Mouse (Mus musculus) MN1 (cell line): ENCODE results near the gene R3hdm2.

Experiments
- DNase-seq: peaks from one replicate; pipeline ENCODE4 v3.0.0-alpha.2; 2016; ENCODE audit warnings: low spot score

Gene R3hdm2

DNA sequence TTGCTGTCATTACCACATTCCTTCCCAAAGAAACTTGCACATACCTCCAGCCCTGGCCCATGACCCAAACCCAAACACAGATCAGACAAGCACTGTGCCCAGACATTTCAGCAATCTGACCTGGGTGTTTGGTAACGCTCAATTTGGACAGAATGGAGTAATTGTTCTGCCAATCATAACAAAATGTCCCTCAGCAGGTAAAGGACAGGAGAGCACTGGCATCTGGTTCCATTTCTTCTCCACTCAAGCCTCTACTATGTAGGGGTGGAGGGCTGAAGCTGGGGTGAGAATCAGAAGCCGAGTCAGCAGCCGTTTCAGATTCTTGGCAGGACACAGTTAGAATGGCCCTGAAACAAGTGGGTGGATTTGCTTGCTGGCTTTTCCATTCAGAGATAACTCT is 112.0 kb downstream of the R3hdm2 start:
- DNase-seq: no peak

DNA sequence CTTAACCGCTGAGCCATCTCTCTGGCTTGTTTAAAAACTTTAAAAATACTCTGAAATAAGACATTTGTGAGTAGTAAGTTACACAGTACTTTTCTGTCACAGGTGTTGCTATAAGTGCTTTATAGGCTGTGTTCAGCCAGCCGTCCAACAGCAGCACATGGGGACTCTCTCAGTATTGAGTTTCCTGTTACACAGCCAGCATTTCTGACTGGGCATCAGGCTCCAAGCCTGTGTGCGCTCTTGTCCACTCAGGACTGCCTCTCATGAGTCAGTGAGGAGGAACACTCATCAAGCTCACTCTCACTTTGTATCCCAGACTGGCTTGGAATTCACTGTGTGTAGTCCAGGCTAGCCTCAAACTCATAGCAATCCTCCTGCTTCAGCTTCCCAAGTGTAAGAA is 116.0 kb downstream of the R3hdm2 start:
- no peak for DNase-seq

DNA sequence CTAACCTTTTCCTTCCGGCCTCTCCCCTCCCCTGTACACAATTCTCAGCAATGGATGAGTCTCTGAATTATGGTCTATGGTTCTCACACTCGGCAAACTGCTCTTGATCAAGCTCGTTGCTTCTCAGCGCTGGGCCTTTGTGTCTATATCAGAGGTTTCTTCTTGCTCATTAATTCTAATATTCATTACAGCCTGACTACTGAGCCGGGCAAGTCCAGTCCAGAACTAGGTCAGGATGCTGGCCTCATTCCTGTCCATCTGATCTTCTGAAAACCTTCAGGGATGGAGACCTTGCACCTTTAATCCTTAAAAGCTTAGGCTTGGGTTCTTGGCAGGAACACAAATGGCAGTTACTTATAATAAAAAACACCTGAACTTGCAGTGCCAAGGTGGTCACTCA is 119.4 kb downstream of the R3hdm2 start:
- DNase-seq: no peak

DNA sequence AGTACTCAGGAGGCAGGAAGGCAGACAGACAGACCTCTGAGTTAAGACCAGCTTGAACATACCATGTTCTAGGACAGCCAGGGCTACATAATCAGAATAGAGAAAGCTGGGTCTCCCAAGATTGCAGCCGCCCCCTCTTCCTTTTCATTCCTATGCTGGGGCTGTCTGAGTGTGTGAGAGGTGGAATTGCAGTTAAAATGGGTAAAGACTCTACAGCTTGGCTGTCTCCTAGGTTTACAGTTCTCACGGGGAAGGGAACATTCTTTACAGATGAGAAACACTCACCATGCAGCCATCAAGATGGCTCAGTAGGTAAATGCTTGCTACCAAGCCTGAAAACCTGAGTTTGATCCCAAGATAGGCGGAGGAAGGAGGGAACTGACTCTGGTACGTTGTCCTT is 119.9 kb downstream of the R3hdm2 start:
- DNase-seq: no peak

DNA sequence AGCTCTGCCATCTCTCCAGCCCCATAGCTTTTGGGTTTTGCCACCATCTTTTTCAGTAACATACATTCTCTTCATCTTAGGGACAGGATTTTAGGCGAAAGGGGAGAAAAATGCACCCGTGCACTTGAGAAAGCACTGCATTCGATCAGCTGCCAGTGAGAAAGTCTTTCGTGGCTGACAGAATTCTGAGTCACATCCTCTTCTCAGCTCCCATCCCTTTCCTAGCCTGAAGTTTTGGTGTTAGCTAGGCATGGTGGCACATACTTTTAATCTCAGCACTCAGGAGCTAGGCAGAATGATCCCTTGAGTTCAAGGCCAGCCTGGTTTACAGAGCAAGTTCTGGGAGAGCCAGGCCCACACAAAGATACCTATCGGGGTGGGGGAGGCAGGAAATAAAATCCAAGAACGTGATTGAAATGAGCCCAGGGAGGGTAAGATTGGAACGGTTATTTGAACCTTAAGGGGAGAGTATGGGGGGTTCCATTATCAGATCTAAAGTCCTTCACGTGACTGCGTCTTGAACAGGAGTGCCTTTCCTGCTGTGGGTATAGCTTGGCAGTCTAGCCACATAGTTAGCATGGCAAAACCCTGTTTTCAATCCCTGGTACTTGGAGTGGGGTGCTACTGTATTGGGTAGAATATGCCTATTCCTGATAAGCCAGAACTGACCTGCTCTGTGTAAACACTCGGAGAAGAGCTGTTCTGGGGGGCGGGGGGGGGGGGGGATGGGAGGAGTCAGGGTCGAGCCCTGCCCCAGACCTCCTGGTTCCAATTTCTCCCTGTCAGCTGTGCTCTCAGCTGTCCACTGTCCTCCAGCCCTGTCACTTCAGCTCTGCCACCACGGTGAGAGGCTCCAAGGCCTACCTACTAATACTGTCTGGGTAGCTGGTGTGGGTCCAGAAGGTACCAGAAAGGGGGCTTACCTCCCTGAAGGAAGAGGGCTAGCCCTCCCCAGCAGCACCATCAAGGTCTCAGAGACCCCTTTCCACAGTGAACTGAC is 121.1 kb downstream of the R3hdm2 start, which contains the start of gene Stac3:
Gene Stac3 (plus strand): TSS at position 793 of the 1,000 bp plus-strand sequence.
- no peak for DNase-seq

DNA sequence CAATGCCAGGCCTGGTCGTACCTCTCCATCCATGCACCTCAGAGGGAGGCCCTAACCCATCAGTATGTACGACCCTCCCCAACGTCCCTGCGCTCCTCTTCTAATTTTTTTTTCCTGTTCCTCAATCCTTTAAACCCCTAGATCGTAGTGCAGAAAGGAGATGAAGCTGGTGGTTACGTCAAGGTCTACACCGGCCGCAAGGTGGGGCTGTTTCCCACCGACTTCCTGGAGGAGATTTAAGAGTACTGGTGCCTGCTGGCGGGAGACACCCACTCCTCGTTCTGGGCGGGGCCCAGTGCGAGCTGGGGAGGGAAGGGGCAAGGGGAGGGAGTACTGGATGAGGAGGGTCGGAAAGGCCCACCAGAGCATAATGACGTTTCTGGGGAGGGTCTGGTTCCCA is 128.1 kb downstream of the R3hdm2 start:
- DNase-seq: peak; percentile 53

DNA sequence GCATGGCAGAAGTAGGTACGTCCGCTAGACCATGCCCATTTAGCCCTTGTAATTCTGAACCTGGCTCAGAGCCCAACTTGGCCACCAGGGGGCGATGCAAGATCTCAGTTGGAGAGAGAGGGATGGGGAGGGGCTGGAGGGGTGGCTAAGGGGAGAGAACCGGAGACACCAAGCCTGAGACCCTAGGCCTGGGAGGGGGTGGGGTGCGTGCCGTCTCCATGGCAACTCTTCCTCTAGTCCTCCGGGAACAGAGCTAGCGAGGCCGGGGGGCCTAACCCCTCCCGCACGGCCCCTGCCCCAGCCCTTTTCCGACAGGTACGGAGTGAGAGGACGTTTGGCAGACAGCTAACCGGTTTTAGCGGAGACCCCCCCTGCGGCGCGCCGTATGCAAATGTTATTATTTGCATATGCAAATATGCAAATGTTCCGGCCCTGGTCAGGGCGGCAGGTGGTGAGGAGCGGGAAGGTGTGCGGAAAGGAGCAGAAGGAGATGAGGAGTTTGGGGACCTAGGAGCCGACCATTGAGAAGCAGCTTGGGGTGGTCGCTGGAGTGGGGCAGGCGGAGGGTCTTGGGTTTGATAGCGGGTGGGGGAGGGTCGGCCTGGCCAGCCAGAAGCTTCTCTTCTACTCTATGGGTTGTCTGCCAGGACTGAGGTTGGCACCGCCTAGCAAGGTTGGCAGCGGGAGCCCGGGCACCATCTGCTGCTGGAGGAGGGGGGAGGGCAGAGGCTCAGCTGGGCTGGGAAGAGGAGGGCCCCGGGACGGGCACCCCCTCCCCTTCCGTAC is 129.1 kb downstream of the R3hdm2 start:
- DNase-seq: peak; percentile 99

DNA sequence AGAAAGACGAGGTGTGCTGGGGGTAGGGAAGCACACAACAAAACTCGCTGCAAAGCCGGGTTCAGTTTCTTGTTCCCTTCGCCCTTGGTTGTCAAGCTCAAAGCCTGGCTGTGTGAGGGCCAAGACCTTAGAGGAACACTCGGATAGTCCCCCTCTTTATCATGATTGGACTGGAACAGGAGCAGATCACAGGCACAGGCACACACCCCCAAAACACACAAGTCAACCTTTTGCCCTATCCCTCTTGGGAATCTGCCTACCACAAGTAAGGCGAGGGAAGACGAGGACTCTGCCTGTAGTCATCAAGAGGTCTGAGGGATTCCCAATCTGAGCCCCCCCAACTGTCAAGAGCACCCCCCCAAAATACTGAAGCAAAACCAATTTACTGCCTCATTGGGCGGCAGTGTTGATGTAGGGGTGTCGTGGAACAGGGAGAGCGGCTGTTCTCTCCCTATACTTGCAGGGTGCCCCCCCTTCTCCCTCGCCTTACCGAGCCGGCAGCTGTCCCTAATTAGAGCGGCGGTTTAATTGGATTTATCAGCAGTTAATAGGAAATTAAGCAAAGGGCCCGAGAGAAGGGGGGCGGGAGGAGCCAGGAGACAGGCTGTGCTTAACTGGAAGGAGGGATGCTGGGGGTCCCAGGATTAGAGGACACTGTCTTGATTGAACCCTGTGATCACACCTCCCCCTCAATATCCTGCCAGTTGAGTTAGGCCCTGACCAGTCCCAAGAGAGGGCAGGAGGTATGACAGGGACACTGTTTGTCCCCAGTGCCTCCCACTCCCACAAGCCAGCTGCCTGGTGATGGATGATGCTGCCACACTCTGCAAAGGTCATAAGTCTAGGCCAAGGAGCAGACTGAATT is 129.9 kb downstream of the R3hdm2 start:
- peak; percentile 63 for DNase-seq

DNA sequence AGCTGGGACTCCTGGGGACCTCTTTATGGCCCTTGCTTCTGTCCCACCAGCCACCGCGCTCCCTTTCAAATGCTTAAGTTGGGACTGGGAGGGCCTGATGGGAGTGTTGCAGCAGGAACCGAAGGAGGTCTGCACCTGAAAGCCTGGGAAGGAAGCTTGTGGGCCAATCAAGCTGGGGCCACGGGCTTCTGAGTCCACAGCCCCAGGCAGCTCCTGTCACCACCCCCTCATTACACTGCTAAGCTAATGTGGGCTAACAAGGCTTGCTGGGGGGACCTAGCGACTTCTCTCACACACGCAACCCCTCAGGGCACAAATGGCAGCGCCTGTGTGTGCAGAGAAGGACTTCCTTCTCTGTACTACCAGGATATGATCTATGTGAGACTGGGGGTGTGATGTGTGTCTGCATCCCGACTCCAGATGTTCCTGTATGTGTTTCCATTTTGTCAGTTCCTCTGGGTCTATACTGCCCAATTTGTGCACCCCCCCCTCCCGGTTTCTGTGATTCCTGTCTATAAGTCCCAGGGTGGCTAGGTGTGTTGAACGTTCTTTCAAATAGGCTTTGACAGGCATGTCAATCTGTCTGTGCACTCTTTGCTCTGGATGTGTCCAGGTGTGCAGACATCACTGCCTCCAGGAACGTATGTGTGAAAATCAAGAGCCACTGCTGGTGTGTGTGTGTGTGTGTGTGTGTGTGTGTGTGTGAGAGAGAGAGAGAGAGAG is 130.9 kb downstream of the R3hdm2 start:
- DNase-seq: no peak

DNA sequence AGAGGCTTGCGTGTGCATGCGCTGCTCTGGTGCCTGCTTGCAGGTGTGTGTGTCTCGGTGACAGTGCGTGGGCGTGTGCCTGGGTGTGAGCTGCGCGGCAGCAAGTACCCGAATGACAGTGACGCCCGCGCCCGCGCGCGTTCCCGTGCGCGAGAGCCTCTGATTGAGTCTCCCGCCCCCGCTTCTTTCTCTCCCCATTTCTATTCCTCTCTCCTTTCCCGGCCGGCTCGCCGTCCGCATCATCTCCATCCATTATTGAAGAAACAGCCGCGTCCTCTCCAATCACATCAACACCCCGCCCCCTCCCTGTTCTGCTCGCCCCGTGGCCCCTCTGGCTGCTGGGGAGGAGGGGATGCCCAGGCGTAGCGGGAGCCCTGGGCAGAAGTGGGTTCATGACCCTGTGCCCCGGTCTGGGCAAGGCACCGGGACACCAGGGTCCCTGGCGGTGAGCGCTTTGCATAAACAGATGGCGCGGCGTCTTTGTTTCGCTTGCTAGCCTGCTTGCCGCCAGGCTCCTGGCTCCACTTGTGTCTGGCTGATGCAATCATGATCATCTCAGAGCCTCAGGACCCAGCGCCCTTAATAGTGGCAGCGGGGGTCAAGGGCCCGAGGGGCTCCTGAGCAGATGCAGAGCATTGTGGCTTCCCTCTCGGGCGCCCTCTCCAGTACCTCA is 131.6 kb downstream of the R3hdm2 start:
- DNase-seq: peak; percentile 65

DNA sequence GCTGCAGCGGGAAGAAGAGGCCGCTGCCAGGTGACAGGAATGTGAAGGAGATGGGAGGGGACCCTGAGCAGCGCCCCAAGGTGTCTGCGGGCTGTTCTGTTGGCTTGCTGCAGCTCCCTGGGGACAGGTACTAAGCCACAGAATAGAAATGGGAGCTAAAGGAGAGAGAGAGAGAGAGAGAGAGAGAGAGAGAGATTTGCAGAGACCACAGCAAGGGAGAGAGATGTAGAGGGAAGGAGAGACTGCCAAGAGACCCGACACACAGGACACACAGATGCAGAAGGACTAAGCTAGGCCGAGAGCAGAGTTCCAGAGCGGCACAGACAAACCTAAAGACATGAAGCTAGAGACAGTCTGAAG is 132.2 kb downstream of the R3hdm2 start:
- DNase-seq: no peak

DNA sequence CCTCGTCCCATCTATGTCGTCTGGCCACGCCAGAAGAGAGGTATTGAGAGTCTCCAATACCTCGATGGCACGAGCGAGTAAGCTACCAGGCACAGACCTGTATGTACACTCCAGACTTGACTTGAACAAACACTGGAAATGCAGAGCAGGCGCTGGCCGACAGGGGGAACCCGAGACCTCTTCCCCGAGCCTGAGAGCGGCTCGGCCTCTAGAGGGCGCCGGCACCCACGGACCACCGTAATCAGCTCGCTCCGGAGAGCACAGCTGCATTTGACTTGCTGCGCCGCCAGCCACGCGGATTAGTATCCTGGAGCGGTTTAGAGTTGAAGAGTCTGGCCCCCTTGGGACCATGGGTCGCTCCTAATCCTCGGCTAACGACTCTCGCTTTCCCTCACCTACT is 132.7 kb downstream of the R3hdm2 start:
- peak; percentile 89 for DNase-seq

DNA sequence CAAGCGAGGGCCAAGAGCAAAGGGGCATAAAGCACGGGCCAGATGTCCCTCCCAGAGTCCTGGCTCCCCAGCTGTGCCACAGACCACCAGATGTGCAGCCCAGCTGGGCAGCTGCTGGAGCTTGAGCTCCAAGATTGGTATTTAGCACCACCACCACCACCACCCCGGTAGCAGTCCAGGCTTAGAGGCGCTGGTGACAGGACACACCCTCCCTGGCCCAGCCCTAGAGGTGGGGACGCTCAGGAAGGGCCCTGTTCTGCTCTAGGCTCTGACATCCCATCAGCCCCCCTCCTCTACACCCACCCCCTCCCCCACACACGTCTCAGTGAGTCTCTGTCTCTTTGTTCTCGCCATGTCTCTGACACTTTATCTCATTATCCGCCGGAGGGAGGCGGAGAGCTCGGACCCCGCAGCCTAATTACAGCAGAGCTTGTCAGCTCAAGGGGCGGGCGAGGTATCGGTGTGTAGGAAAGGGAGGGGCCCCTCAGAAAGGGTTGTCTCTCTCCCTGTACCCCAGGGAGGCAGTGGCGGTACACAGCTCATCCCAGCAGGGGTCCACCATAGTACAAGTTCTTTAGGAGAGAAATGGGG is 133.5 kb downstream of the R3hdm2 start:
- DNase-seq: peak; percentile 51

DNA sequence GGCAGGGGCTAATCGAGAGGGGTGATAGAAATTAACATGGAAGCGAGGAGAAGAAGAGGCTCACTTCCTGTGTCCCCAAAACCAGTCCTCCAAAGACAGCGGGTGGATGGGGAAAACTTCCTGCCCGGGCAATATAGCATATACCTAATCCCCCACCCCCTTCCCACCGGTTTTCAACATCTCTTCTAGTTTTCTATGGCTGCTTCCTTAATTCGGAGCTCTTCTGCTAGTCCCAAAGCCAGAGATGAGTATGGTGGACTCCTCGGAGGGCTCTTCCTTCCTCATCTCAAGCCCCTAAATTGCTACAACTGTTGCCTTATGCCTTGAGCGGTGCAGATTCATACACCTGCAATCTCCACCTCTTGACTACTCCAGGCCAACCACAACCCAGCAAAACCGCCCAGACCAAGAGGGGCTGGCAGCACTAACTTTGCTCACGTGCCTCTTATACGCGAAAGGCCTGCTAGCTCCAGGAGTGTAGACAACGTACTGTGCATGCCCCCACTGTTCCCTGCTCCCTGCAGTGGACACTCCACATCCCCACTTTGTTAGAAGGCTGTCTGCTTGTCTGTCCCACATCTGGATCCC is 134.1 kb downstream of the R3hdm2 start:
- no peak for DNase-seq

DNA sequence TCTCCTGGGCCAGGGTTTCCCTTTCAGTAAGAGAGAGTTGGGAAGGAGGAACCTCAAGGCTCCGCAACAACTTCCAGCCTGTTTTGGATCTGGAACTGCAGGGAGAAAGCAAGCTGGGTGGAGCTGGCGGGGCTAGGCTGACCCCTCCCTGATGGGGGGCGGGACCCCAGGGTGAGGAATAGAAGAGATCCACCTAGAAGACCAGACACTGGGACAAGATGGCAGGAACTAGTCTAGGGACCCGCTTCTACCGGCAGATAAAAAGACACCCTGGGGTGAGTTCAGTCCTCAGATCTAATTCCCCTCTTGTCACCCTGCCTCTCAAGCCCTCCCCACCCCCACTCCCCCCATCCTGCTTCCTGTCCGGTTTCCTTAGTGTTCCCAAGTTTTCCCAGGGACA is 134.6 kb downstream of the R3hdm2 start, which contains the start of gene Ndufa4l2:
Gene Ndufa4l2 (plus strand): TSS at position 204 of the 400 bp plus-strand sequence.
- DNase-seq: no peak

DNA sequence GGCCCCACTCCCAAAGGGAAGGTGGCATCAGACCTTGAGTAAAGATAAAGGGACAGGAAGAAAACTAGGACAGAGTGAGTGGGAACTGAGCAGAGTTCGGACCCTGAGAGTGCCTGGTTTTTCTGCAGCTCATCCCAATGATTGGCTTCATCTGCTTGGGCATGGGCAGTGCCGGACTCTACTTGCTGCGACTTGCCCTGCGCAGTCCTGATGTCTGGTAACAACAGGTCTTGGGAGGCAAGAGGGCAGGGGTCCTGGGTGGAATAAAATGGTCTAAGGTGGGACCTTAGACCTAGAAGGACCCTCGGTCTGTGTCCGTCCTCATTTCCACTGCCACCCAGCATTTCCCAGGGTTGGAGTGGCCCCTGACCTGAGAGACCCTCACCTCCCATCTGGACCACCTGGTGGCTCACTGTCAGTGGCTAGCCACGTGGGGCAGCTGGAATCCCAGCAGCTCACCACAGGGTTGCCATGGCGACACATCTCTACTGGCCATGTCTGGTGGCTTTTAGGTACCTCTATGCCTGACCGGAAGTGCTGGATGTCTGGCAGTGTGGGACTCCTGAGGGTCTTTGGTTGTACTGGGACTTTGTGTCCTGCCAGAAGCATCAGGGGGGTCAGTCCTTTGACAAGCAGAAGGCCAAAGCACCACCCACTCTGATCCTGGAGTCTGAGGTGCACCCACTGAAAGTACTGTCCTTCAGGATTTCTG is 135.3 kb downstream of the R3hdm2 start:
- peak; percentile 54 for DNase-seq

DNA sequence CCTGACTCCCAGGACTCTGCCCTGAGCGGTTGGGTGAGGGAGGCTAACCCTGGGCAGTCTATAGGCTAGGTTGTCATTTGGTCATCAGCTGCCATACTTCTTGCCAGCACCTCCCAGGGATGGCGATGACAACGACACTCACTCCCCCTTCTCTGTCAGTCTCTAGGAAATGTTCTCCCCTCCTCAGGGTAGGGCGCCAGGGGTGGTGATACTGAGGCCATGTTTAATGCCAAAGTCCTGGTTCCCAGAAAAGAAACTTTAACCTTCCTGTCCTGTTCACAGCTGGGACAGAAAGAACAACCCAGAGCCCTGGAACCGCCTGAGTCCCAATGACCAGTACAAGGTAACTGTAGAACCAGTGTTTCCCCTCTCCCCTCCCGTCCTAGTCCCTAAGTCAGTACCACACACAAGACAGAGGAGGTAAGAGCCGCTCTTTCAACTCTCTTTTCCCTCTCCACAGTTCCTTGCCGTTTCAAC is 135.9 kb downstream of the R3hdm2 start:
- DNase-seq: no peak

DNA sequence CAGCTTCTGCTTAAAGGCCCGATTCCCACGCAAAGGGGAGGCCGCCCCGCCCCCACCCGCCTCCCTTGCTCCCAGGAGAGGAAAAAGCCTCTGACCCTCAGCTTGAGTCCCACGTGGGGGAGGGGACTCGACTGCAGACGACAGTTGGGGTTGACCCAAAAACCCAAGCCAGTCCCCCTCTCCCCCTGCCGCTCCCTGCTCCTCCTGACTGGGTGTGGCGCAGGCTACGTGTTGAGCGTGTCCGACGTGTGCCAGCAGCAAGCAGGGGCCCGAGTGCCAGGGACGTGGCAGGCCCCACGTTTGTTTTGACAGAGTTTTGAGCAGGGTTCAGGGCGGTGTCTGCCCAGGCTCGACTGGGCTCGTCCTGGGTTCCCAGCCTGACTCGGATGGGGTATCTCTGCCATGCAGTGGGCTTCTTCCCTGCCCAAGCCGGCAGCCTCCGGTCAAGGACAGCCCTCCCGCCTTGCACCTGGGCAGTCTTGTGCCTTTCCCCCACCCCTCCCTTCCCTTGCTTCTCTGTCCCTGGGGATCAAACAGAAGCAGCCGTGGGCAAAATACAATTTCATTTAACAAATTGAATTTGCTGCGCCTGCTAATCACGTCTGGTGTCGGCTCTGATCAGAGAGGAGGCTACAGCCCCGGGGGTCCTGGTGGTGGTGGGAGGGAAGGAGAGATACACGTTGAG is 136.6 kb downstream of the R3hdm2 start:
- DNase-seq: peak; percentile 75
